Mouse (Mus musculus) layer of hippocampus, postnatal 10 days (tissue): Measurements from ENCODE around the gene Mpdu1. TPM values are rescaled to one million over a fixed set of nuclear protein-coding genes. Genes with fewer than 3 reads are reported as not detected.
A peak's percentile ranks its signal among the peaks of the same experiment; 100 is the strongest.
"Not testable (repeated sequence)": the region's sequence is repeated elsewhere in the genome, so short reads cannot be mapped to it uniquely, and the experiment has no call there.

Experiments used
- DNase-seq, 2 experiments: peaks; one replicate each; pipeline ENCODE4 v3.0.0; 2021; ENCODE audit warnings: low spot score in 2 of 2
- long read RNA-seq: library from polyadenylated mRNA; stranded (forward); transcript quantifications from one replicate; pipeline ENCODE4 v2.0.0, GENCODE M21; 2023
- total RNA-seq, 2 experiments: library from RNA; stranded (reverse); gene quantifications; 2 replicates each; pipeline ENCODE4 v1.2.3; 2021

Mpdu1 gene
- total RNA-seq: 10 to 100 TPM; 85.9 to 89.9 TPM
- long read RNA-seq, transcript Mpdu1-201 (7 exons, 1,321 nt): major isoform, 40 of 56 reads
- long read RNA-seq, partial matches to known transcripts: 2 of 56 reads
- long read RNA-seq, other reads (novel, unspliced or antisense): 8 of 56 reads

DNA sequence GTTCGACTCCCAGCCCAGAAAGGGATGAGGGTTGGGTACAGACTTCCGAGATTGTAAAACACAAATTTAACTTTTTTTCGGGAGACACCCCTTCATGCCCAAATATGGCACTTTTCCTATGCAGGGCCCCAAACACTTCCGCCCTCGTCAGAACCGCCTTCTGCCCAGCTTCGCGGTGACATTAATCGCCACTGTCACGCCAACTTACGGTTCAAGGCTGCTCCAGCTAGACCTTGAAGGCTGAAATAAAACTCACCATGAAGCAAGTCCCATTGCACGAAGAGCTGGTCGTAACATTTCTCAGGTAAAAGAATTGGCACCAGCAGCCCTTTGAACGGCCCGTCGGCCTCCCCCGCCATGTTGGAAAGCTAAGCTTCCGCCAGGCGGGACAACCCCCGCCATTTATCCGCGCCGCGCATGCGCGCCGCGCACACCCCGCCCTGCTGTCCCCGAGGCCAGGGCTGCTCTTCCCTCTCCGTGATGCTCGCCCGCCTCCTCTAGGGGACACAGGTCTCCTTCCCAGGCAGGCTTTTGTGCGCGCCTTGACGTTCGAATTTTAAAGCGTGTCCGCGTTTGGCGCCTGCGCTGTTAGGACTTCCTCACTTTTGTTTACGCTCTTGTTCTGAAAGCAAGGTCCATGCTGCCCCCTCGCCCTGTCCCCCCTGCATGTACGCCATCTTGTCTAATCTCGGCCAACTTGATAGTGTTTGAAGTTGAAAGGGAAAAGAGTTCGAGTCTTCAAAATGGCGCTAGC, at the start of gene Mpdu1:
Mpdu1 (minus strand) TSS at position 430 of the 754 bp plus-strand sequence.
- DNase-seq: peak; percentile 93 to 94

DNA sequence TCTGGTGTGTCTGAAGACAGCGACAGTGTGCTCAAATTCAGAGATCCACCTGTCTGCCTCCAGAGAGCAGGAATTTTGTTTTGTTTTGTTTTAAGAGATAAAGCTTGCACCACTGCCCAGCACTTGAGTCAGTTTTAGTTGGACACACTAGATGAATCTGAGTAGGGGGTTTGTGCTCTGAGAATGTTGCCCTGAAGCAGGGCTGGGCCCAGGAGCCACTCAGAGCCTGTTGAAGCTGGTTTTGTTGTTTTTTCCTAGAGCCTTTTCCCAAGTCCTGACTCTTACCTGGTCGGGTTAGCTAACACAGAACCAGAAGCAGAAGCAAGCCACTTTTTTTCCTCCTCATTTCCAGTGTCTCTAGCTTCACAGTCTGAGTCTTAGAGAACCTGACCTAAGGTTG, 48.6 kb upstream of the Mpdu1 start:
- DNase-seq: no peak

DNA sequence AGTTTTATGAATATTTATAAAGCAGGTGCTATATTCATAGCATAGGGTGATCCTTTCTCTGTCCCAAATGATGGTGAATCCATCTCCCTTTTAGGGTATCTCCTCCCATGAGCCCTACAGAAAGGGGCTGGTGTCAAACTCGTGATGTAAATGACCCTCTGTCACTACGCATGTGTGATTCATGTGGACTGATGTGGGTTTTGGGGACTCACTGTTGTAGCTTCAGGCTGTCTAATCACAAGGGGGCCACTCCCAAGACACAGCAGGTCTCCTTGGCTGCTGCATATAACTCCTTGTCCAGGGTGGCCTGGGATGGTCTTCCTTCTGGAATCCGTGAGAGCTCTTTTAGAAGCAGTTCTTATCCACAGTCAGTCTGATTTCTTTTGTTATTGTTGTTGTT, 48.0 kb upstream of the Mpdu1 start:
- DNase-seq: no peak

DNA sequence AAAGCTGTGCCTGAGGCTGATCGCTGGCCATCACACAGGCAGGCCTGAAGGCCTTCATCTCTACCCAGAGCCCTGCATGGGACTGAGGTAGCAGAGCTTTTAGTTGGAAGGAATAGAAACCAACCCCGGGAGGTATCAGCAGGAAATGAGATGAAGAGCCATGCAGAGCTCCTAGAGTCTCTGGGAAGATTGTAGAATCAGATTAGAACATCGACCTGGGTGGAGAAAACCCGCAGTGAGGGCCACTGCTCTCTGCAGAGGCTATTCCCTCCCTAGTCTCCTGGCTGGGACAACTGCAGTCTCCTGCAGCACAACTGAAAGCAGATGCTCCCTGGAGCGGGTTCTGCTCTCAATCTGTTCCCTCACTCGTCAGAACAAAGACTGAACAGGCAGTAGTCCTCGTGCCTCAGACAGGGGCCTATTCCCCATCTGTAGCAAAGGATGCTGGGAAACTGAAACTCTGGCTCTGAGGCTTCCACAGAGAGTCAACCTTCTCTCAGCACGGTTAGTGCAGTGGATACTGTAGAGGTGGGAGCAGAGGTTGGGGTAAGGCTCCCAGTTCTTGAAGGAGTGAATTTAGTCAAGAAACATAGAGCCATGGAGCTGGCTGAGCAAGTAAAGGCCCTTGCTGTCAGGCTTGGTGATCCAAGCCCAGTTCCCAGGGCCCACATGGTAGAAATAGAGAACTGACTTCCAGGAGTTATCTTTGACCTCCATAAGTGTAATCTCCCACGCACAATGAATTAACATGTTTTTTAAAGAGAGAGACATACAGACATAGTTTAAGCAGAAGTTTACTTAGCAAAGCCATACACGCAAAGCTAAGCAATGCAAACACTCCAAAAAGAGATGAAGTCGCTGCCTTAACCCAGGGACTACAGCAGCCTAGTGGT, 47.4 kb upstream of the Mpdu1 start:
- peak in 1 of 2 experiments; percentile 21 for DNase-seq

DNA sequence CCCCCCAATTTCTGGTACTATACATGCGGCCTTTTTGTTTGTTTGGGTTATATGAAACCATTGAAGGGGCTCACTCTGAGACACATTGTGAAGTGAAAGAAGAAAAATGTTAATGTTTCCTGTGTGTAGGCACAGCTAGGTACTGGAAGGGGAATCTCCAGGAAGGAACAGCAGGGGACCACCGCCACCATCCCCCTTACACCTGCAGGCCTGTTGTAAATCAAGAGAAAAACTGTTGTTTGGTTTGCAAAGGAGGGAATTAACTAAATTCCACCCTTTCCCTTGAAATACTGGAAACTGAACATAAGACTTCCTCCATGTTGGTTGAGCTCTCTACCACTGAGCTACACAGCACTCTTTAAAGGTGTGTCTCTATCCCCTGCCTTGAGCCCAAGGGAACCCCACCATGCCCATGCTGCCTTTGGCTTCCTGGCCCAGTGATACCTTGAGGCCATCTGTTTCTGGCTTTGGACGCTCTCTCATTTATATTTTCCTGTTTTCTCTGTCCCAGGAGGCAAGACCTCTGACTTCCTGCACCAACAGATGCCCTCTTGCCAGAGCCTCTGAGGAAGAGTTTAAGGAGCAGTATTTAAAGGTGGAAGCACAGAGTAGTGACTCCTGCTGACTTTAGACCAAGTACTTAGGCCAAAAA, 46.3 kb upstream of the Mpdu1 start:
- no peak for DNase-seq

DNA sequence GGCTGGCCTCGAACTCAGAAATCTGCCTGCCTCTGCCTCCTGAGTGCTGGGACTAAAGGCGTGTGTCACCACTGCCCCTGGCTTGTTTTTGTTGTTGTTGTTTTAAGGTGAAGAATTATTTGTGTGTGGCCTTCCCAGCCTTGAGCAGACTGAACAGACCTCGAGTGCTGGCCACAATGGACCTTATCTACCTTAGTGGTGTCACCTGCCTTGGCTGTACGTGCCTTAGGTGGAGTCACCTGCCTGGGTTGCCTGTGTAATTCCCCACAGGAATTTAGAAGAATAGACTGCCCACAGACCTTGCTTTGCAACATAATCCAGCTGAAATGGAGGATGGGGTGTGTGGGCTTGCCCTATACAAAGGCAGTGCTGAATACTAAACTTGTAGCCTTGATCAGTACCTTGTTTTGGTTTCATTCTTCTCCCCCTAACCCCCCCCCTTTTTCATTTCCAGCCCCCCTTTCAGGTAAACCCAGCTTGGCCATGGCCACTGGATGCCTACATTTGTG, 45.5 kb upstream of the Mpdu1 start:
- DNase-seq: no peak

DNA sequence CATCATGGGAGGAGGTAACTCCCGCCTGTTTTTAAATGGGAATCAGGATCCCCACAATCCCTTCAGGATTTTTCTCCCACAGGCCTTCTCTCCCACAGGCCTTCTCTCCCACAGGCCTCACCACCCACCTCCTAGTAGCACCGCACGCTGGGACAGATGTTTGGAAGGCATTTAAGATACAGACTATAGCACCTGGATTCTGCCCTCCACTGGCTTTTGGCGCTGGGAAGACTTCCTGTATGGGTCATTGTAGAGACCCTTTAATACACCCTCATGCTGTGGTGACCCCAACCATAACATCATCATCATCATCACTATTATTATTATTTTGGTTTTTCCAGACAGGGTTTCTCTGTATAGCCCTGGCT, 45.0 kb upstream of the Mpdu1 start:
- DNase-seq: no peak

DNA sequence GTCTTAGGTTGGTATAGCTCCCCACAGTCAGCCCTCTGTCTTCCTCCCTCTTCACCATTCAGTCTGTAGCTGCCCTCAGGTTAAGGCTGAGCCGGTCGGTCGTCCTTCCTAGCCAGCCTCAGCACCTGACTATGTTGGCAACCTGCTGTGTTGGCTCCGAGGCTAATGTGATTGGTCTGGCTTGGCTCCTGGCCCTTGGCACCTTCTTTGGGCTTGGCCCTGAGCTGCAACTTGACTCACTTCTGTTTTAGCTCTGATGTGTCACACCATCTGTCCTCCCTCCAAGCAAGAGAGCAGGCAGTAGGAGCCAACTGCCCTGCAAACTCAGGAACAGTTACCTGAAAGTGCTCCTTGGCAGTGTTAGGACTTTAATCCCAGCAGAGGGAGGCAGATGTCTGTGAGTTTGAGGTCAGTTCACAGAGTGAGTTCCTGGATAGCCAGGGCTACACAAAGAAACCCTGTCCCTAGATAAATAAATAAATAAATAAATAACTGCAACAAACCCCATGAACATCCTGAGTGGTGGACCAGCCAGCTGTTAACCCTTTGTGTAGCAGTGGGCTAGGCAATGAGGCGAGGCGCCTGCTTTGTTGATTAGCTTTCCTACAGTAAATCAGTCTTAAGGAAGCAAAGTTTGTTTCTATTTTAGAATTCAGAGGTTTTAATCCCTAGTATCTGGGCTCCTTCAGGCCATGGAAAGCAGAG, 44.5 kb upstream of the Mpdu1 start:
- peak; percentile 51 to 62 for DNase-seq

DNA sequence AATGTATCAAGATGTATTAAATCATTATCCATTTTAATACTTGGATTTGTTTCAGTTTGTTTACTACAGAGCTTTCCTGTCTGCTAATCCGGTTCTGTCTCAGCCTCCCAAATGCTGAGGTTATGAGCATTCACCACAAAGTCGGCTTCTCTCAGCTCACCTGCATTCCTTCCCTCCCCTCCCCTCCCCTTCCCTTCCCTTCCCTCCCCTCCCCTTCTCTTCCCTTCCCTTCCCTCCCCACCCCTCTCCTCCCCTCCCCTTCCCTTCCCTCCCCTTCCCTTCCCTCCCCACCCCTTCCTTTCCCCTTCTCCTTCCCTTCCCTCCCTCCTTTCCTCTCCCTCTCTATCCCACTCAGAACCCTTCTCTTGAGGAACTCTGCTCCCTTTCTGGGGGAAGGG, 42.2 kb upstream of the Mpdu1 start:
- no peak for DNase-seq

DNA sequence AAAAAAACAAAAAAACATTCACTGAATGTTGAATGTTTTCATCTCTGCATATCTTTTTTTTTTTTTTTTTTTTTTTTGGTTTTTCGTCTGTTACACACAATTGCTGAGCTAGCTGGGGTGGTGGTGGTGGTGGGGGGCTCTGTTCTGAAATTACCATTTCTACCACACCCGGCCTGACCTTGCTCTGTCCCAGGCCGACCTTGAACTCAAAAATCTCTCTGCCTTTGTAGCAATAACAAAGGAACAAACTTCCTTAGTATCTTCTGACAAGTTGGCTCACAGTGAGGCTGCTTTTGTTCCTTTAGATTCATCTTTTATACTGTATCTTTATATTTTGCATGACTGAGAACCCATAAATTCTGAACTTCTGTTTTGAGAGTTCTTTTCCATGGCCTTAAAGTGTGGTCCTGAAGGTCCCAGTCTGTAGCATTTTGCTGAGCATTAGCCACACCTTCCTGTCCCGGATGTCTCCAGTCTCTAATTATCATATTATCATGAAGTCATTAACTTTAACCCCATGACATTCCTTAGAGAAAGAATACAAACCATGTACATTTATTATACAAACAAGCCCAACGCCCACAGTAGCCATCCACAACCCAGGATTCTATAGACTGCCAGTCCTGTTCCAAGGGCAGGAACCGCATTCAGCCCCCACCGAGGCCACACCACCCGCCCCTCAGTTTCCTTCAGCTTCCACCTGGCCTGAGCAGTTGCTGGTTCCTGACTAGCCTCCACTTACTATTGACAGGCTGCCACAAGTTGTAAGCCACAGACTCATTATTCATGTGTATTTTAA, 41.6 kb upstream of the Mpdu1 start:
- DNase-seq: no peak

DNA sequence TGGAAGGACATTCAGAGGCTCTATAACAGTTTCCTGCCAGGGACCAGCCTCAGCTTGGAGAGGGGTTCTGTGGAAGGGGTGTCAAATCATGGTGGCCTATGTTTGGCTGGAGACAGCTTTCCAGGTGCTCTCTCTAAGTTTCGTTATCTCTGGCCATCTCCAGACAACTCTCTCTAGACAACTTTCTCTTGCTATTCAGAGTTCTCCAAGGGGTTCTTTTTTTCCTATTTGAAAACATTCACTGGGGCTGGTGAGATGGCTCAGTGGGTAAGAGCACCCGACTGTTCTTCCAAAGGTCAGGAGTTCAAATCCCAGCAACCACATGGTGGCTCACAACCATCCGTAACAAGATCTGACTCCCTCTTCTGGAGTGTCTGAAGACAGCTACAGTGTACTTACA, 40.9 kb upstream of the Mpdu1 start:
- DNase-seq: not testable (repeated sequence)

DNA sequence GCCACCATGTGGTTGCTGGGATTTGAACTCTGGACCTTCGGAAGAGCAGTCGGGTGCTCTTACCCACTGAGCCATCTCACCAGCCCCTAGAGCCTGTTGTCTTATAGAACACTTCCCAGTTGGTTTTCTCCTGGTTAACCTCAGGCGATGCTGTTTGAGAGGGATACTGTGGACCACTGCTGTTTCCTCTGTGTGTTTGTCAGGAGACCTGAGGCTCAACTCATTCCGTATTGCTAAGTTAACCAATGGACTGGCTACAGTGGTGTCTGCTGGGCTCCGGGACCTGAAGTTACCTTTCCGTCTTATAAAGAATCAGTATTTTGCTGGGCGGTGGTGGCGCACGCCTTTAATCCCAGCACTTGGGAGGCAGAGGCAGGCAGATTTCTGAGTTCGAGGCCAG, 40.4 kb upstream of the Mpdu1 start:
- DNase-seq: not testable (repeated sequence)

DNA sequence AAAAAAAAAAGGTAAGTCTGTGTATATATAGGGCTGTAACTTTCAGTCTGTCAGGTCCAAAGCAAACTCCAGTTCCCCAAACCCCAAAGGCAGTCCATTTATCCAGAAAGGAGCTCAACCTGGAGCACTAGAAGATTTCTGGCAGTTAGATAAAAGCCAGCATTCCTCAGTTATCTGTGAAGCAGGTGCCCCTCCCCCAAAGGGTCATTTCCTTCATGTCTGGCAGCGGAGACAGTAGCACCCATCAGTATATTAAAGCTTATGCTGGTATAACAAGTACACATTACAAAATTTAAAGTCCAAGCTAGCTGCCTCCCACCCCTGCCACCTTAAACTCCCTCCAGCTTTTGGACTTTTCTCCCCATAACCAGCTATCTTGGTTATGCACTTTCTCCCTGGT, 37.2 kb upstream of the Mpdu1 start:
- no peak for DNase-seq

DNA sequence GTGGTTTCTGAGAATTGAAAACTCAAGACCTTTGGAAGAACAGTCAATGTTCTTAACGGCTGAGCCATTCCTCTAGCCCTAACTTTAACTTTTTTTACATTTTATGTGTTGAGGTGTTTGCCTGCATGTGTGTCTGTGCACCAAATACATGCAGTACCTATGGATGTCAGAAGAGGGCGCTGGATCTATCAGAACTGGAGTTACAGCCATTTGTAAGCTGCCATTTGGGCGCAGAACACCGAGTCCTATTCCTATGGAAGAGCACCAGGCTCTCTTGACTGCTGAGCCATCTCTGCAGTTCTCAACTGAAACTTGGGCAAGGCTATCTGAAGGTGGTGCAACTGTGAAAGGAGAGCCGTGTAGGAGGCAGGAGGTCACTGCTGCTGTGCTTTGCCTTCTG, 36.1 kb upstream of the Mpdu1 start:
- no peak for DNase-seq

DNA sequence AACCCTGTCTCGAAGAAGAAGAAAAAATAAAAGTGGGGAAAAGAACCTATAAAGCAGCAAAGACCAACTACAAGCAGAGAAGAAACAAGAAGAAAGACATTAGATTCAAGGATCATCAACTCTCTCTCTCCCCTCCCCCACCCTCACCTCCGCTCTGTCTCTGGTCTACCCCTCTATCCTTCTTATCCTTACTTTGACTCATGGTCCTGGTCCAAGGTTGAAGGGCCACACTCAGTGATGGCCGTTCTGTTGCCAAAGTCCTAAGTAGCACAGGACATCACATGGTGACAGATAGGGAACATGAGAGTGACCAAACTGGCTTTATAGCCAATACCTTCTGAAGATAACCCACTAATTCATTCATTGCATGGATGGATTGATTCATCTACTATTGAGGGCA, 35.0 kb upstream of the Mpdu1 start:
- no peak for DNase-seq

DNA sequence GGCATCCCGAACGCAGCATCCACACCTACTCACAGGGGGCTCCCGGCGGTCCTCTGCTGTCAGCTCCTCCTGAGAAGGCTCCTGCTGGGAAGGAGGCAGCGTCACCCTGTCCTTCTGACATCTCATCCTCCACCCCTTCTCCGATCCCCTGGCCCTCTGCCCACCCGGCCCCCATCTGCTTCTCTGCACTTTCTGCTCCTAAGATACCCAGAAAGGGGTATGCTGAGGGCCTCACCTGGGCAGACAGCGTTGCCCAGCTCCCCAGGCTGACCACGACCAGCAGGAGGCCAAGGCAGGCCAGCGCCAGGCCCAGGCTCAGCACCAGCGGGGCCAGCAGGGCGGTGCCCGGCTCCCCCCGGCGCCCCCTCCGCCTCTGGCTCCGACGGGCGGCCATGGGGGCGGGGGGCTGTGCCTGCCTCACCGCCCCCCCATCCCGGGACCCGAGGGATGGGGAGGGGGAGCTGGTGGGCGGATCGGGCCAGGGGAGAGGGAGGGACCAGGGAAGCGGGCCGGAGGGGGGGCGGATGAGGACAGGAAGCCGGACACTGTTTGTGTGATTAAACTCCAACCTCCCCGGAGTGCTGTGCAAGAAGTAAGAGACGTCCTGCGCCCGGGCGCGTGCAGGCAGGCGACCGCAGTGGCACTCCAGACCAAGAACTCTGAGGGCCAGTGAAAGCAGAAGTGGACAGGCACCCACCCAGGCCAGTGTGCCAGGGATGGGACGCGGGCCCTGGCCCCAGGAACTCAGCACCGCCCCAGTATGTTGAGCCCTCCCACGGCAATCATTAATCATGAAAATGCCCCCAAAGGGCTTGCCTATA, 33.1 kb upstream of the Mpdu1 start, which contains the start of the genes Tnfsf12 and Tnfsfm13:
Tnfsf12 (minus strand) TSS at position 489 of the 821 bp plus-strand sequence.
Tnfsfm13 (minus strand) TSS at position 738 of the 821 bp plus-strand sequence.
- DNase-seq: peak; percentile 49 to 61

DNA sequence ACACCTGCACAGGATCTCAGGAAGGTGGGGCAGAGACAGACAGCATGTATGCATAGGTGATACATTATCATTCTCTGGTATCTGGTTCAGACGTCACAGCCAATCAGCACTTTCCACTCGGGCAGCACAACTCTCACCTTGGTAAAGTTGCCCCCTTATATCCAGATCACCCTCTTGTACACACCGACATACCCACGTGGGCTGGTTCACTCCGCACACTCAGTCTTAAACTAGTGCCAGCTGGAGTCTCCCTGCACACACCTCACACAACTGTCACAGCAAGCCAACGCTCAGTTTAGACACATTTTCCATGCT, 32.6 kb upstream of the Mpdu1 start:
- no peak for DNase-seq

DNA sequence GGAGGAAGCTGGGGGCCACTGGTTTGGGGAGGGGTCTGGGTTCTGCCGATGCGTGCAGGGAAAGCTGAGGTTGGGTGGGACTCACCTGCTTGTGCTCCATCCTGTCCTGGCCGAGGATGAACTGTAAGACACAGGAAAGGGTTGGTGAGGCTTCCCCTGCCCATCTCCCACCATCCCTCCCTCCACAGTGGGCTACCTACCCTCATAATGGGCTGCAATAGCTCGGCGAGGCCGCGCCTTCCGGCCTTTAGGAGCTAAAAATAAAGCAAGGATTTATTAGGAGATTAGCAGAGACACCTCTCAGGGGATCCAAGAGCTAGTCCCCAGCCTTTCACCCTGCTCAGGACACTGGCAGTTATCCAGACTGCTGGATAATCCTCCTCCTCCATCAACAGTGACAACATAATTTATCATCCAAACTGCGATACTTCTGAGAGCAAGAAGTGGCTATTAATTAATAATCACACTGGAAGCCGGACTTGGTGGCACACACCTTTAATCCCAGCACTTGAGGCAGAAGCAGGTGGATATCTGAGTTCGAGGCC, 31.1 kb upstream of the Mpdu1 start:
- no peak for DNase-seq

DNA sequence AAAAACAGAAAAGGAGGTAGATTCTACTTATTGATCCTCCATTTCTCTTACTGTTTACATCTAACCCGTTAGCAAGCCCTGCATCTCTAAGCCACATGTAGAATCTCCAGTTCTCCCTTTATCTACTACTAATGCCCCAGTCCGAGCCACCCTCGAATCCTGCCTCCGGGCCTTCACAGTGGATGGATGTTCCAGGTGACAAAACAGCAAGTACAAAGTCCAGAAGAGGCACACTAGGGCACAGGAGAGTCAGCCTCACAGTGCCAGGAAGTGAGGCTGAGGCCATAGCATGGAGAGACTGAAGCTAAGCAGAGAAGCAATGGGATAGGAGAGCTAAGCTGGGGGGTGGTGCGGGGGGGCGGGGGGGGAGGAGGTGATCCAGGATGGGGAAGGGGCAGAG, 30.4 kb upstream of the Mpdu1 start:
- DNase-seq: no peak
